Mouse (Mus musculus): ENCODE results near the gene Igdcc3.

GRCm38 (mm10) chr9:65195053-65195452 is 54.1 kb downstream of the Igdcc3 start, which contains the start of gene Parp16:
- TF ChIP-seq POLR2A (IDR thresholded peaks at IDR 0.05; ENCODE audit: low read depth, low read length) = no peak
- TF ChIP-seq CTCF (IDR thresholded peaks at IDR 0.05; ENCODE audit: extremely low read depth, insufficient read depth, insufficient read length, insufficient replicate concordance) = no peak

All from spleen, adult 2 months (tissue).